Mouse (Mus musculus) kidney, postnatal 0 days (tissue): Measurements from ENCODE around the gene A630089N07Rik. TPM values are rescaled to one million over a fixed set of nuclear protein-coding genes. Genes with fewer than 3 reads are reported as not detected.

Experiments
- ATAC-seq: fragments of 200-750 bp; cut with Nextera tagmentation; replicated peaks from 2 replicates; pipeline ENCODE4 v1.8.0; 2017; ENCODE audit warnings: low read depth, moderate number of reproducible peaks, moderate TSS enrichment, moderate library complexity; ENCODE audit not compliant: low FRiP score
- DNase-seq: peaks from one replicate; pipeline ENCODE4 v3.0.0-alpha.2; 2016; ENCODE audit warnings: low spot score
- H3K27ac ChIP-seq: fragments of 300-500 bp; sonication (generic); 2 replicates; pipeline ENCODE4 v1.5.1; 2014; ENCODE audit warnings: mild to moderate bottlenecking
- H3K27me3 ChIP-seq: fragments of 300-500 bp; sonication (generic); 2 replicates; pipeline ENCODE4 v1.6.1; 2014; ENCODE audit warnings: low read length, mixed read lengths; ENCODE audit not compliant: insufficient read depth
- H3K36me3 ChIP-seq: fragments of 300-500 bp; sonication (generic); 2 replicates; pipeline ENCODE4 v1.6.1; 2014; ENCODE audit warnings: low read length, mixed read lengths; ENCODE audit not compliant: insufficient read depth
- H3K4me1 ChIP-seq: fragments of 300-500 bp; sonication (generic); replicated peaks from 2 replicates; pipeline ENCODE4 v1.6.1; 2014; ENCODE audit warnings: antibody characterized with exemption, low read length, mixed read lengths; ENCODE audit not compliant: insufficient read depth
- H3K4me2 ChIP-seq: fragments of 300-500 bp; sonication (generic); 2 replicates; pipeline ENCODE4 v1.6.1; 2014; ENCODE audit warnings: mild to moderate bottlenecking, low read length, moderate library complexity, mixed read lengths
- H3K4me3 ChIP-seq: fragments of 300-500 bp; sonication (generic); replicated peaks from 2 replicates; pipeline ENCODE4 v1.5.1; 2014; ENCODE audit warnings: low read depth, low read length
- H3K9ac ChIP-seq: fragments of 300-500 bp; sonication (generic); 2 replicates; pipeline ENCODE4 v1.6.1; 2014; ENCODE audit warnings: low read depth, low read length
- H3K9me3 ChIP-seq: fragments of 300-500 bp; sonication (generic); replicated peaks from 2 replicates; pipeline ENCODE4 v1.6.1; 2016; ENCODE audit warnings: low read length, inconsistent platforms, mixed read lengths
- CTCF ChIP-seq: IDR thresholded peaks from 2 replicates; pipeline ENCODE4 v1.5.1; 2016; ENCODE audit warnings: antibody characterized with exemption, low read depth, mild to moderate bottlenecking, moderate library complexity
- WGBS: fragments of 180-500 bp; shearing (Covaris S2); extraction: QIAGEN DNeasy Blood & Tissue Kit; methylation state at CpG from one replicate; pipeline ENCODE4 v1.1.7; 2014; 5-methylcytosine and 5-hydroxymethylcytosine counted together
- polyA plus RNA-seq: library from polyadenylated mRNA; unstranded; fragments of >200 nt; fragmentation: Nextera tagmentation; extraction: Ambion mirVana; gene quantifications from 2 replicates; pipeline ENCODE4 v1.2.1, GENCODE M21; 2015

A630089N07Rik gene
- polyA plus RNA-seq, 1 experiment from 2014 or later, result 6.4 TPM

GRCm38 (mm10) chr16:97953300-97953699 lies 128.9 kb downstream of the A630089N07Rik start:
- Histone ChIP-seq H3K4me3 (no peak overlapping the region), H3K4me1 (no peaks in the 10 kb centered on the region), H3K9ac (no peak overlapping the region), H3K9me3 (no peaks in the 10 kb centered on the region), H3K27me3 (no peaks in the 10 kb centered on the region), H3K27ac (no peak overlapping the region), H3K4me2 (no peak overlapping the region), H3K36me3 (peaks cover 41% of the 10 kb centered on the region)
- DNase-seq (no peak), ATAC-seq (no peak)
- WGBS, result 90% methylated on average over 2 of the region's 2 CpGs
- TF ChIP-seq CTCF, result no peak

GRCm38 (mm10) chr16:97952801-97953200 lies 129.4 kb downstream of the A630089N07Rik start:
- Histone ChIP-seq H3K4me2 (no peak overlapping the region), H3K36me3 (peaks cover 41% of the 10 kb centered on the region), H3K27me3 (no peaks in the 10 kb centered on the region), H3K4me1 (no peaks in the 10 kb centered on the region), H3K27ac (no peak overlapping the region), H3K4me3 (no peak overlapping the region), H3K9me3 (no peaks in the 10 kb centered on the region), H3K9ac (no peak overlapping the region)
- no peak for TF ChIP-seq CTCF
- no peak for DNase-seq
- 90% methylated on average over 9 of the region's 9 CpGs for WGBS
- no peak for ATAC-seq

- no peak for DNase-seq
- Histone ChIP-seq H3K27me3 (no peaks in the 10 kb centered on the region), H3K4me1 (no peaks in the 10 kb centered on the region), H3K9ac (no peak overlapping the region), H3K27ac (no peak overlapping the region), H3K4me2 (no peak overlapping the region), H3K4me3 (no peak overlapping the region), H3K36me3 (peaks cover 41% of the 10 kb centered on the region), H3K9me3 (no peaks in the 10 kb centered on the region)
- no peak for ATAC-seq
- TF ChIP-seq CTCF, result no peak
- 93% methylated on average over 4 of the region's 4 CpGs for WGBS
Observed at GRCm38 (mm10) chr16:97952371-97952770, 129.9 kb downstream of the A630089N07Rik start.

Other genes starting within 250 kb of the A630089N07Rik start
- 4.3 and 4.4 TPM in 2 replicates for gene Prdm15, start 230.6 kb downstream of the A630089N07Rik start, polyA plus RNA-seq
- 12.8 and 15.5 TPM in 2 replicates for gene C2cd2, start 119.9 kb downstream of the A630089N07Rik start, polyA plus RNA-seq
- 8.6 and 9.1 TPM in 2 replicates for gene Zbtb21, start 119.8 kb downstream of the A630089N07Rik start, polyA plus RNA-seq
- gene B230307C23Rik, start 85.1 kb downstream of the A630089N07Rik start, polyA plus RNA-seq, result 22.4 and 27.9 TPM in 2 replicates